Mouse (Mus musculus): Measurements from ENCODE around the gene Tbx3.

Tbx3 gene

GRCm38 (mm10) chr5:119708850-119709585 is 38.5 kb downstream of the Tbx3 start:
- no peak for DNase-seq (ENCODE audit: low read depth)

- DNase-seq (ENCODE audit: low read depth), result no peak
Observed at GRCm38 (mm10) chr5:119709826-119710559, 39.5 kb downstream of the Tbx3 start.

- DNase-seq (ENCODE audit: low read depth), result no peak
Observed at GRCm38 (mm10) chr5:119710756-119711155, 40.3 kb downstream of the Tbx3 start.

- no peak for DNase-seq (ENCODE audit: low read depth)
Observed at GRCm38 (mm10) chr5:119711626-119712025, 41.2 kb downstream of the Tbx3 start.

GRCm38 (mm10) chr5:119712679-119713246 is 42.3 kb downstream of the Tbx3 start:
- peak; percentile 54 for DNase-seq (ENCODE audit: low read depth)

- peak; percentile 18 for DNase-seq (ENCODE audit: low read depth)
Observed at GRCm38 (mm10) chr5:119720471-119721265, 50.2 kb downstream of the Tbx3 start.

- DNase-seq (ENCODE audit: low read depth), result peak; percentile 74
Observed at GRCm38 (mm10) chr5:119732978-119733377, 62.5 kb downstream of the Tbx3 start.

Data from 416B (cell line).